16 mouse cellular contexts compared by ENCODE assay signal in the genomic region with DNA sequence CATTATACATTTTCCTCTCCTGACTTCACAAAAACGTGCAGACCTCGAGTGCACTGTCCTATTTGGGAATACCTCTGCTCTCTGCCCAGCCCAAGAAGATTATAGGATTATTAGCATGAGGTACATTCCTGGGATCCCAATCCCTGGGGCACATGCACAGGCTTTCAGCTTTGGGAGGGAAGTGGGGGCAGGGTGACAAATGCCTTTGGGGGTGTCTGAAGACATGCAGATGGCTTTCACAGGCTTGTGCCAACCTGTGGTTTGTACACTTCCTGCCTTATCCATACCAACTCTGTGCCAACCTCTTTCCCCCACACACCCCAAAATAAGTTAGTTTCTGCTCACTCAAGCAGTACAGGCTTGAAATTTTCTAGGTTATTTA.
DNase-seq lines count a peak whose midpoint lies in the region; ATAC-seq and TF ChIP-seq lines count a peak whose summit lies in the region.
"Had no signal": no experiment of that assay in that cellular context is flagged by ENCODE, and none has a peak within 500 bp of the region (broad histone marks: within the 10 kb centered on the region; RNA-seq: fewer than 3 reads in every experiment).

No protein-coding gene starts in this region.

- no peak for ATAC-seq in embryonic facial prominence, embryonic 12.5 days (ENCODE audit: insufficient number of reproducible peaks, insufficient read depth, low FRiP score, low TSS enrichment)
- peak; percentile 62 for ATAC-seq in Patski
- ATAC-seq in hematopoietic stem cell, adult 5-6 weeks (replicated peaks in 1 of 2; ENCODE audit: insufficient read depth in 1 of 2, low FRiP score in 2 of 2, low TSS enrichment in 1 of 2, low read depth in 1 of 2, poor library complexity in 2 of 2, severe bottlenecking in 2 of 2), result peak; percentile 79 to 80
- ATAC-seq: hindbrain, postnatal 0 days had no signal

- no peaks in the 10 kb centered on the region for H3K27me3 ChIP-seq in embryonic facial prominence, embryonic 12.5 days
- no peaks in the 10 kb centered on the region for H3K27me3 ChIP-seq in embryonic facial prominence, embryonic 10.5 days (replicated peaks; ENCODE audit: low read depth, poor library complexity, severe bottlenecking)
- H3K27me3 ChIP-seq in Patski, result no peaks in the 10 kb centered on the region
- H3K27me3 ChIP-seq: liver, embryonic 15.5 days; midbrain, embryonic 12.5 days; neural tube, embryonic 12.5 days had no signal

- 57% methylated on average over 2 of the region's 2 CpGs for WGBS in embryonic facial prominence, embryonic 12.5 days
- 63% methylated on average over 2 of the region's 2 CpGs for WGBS in embryonic facial prominence, embryonic 10.5 days

- no peak overlapping the region for H3K4me3 ChIP-seq in embryonic facial prominence, embryonic 12.5 days
- H3K4me3 ChIP-seq in embryonic facial prominence, embryonic 10.5 days, result no peak overlapping the region
- H3K4me3 ChIP-seq: liver, embryonic 15.5 days; midbrain, embryonic 12.5 days; neural tube, embryonic 12.5 days had no signal

- no peaks in the 10 kb centered on the region for H3K36me3 ChIP-seq in embryonic facial prominence, embryonic 12.5 days
- no peaks in the 10 kb centered on the region for H3K36me3 ChIP-seq in embryonic facial prominence, embryonic 10.5 days (replicated peaks)
- H3K36me3 ChIP-seq: liver, embryonic 15.5 days; midbrain, embryonic 12.5 days; neural tube, embryonic 12.5 days had no signal

- H3K9ac ChIP-seq in embryonic facial prominence, embryonic 12.5 days, result no peak overlapping the region
- H3K9ac ChIP-seq: liver, embryonic 15.5 days; midbrain, embryonic 12.5 days; neural tube, embryonic 12.5 days had no signal

- peak overlapping the region; percentile 60; the same call in 1 of the 2 replicates for H3K27ac ChIP-seq in embryonic facial prominence, embryonic 12.5 days
- H3K27ac ChIP-seq in embryonic facial prominence, embryonic 10.5 days (replicated peaks), result no peak overlapping the region
- H3K27ac ChIP-seq: hindbrain, postnatal 0 days; liver, embryonic 15.5 days; midbrain, embryonic 12.5 days; neural tube, embryonic 12.5 days had no signal

- POLR2A ChIA-PET in Patski (lab: Charles Lee), result interaction anchor here (1.1 kb wide), 1 partner anchor 284 kb away, joined by 3 read pairs; no protein-coding TSS in a partner anchor

- 0 out of 2 replicates have a peak, but pooled peaks cover 9% of the 10 kb centered on the region for H3K4me1 ChIP-seq in embryonic facial prominence, embryonic 12.5 days
- H3K4me1 ChIP-seq in embryonic facial prominence, embryonic 10.5 days, result peaks cover 8% of the 10 kb centered on the region
- H3K4me1 ChIP-seq: liver, embryonic 15.5 days; midbrain, embryonic 12.5 days; neural tube, embryonic 12.5 days had no signal

- CTCF ChIA-PET in Patski (lab: Charles Lee), result interaction anchor here (1.6 kb wide), 2 partner anchors 14 to 80 kb away, joined by 3 read pairs; no protein-coding TSS in a partner anchor

- DNase-seq in embryonic facial prominence, embryonic 10.5 days (ENCODE audit: low spot score), result no peak
- DNase-seq in Patski (ENCODE audit: low read depth, low spot score), result no peak
- DNase-seq in thymus, postnatal 10 days (ENCODE audit: low spot score in 2 of 2), result peak; percentile 5 to 8
- no peak for DNase-seq in retina, postnatal 1 day
- no peak for DNase-seq in ovary, adult 18-20 months (ENCODE audit: low spot score)
- DNase-seq in adipocyte (ENCODE audit: low spot score), result no peak
- DNase-seq: adrenal gland, adult 8-10 months; cerebellum, postnatal 10 days; heart, adult 11 months; kidney, adult 9 months had no signal

- H3K4me2 ChIP-seq in embryonic facial prominence, embryonic 12.5 days (replicated peaks), result no peak overlapping the region
- H3K4me2 ChIP-seq: liver, embryonic 15.5 days; midbrain, embryonic 12.5 days; neural tube, embryonic 12.5 days had no signal

- no peak for TF ChIP-seq CTCF in Patski (IDR thresholded peaks at IDR 0.05)

- no peaks in the 10 kb centered on the region for H3K9me3 ChIP-seq in embryonic facial prominence, embryonic 12.5 days
- H3K9me3 ChIP-seq in embryonic facial prominence, embryonic 10.5 days, result no peaks in the 10 kb centered on the region
- H3K9me3 ChIP-seq: liver, embryonic 15.5 days; midbrain, embryonic 12.5 days; neural tube, embryonic 12.5 days had no signal

- in situ Hi-C loops in Patski (cut with MboI; ENCODE audit: low pct_unique_long_range_greater_than_20kb), result loop anchor here (10.0 kb wide), 1 partner anchor 153 kb away; no protein-coding TSS in a partner anchor

Comparison
In these comparisons a context has a peak if more than half of its experiments do, and no peak if none do; other contexts are left out.
1. DNase-seq: peak in thymus, postnatal 10 days (2 of 2); none in embryonic facial prominence, embryonic 10.5 days (single experiment), Patski (single experiment), retina, postnatal 1 day (single experiment), ovary, adult 18-20 months (single experiment) and adipocyte (single experiment).